Mouse (Mus musculus): ENCODE results near the gene Hcst.

Hcst gene

DNA sequence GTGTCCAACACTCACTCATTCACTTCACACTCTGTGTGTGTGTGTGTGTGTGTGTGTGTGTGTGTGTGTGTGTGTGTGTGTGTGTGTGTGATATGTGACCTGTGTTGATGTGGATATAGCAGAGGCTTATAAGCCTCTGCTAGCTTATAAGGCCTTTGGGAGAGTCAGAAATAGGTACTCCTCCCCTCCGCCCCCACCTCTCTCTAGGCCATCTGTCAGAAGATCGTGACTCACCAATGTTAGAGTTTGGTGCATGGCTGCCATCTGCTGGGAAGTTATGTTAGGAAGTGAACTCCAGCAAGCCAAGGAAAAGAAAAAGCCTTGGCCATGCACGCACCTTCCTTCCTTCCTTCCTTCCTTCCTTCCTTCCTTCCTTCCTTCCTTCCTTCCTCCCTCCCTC is 12.1 kb upstream of the Hcst start:
- DNase-seq = peak; percentile 33 to 69

DNA sequence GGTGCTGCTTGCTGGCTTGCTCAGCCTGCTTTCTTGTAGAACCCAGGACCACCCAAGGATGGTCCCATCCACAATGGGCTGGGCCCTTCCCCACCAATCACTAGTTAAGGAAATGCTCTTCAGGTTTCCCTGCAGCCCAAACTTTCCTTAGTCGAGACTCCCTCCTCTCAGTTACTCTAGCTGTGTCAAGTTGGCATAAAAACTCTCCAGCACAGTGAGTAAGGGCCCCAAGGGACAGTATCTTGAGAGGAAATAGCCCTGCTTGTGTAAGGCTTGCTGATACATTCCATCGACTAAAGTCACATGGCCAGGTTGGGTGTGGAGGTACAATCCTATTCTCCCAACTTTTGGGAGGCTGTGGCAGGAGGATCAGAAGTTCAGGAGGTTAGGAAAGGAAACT is 10.5 kb upstream of the Hcst start:
- no peak for DNase-seq

DNA sequence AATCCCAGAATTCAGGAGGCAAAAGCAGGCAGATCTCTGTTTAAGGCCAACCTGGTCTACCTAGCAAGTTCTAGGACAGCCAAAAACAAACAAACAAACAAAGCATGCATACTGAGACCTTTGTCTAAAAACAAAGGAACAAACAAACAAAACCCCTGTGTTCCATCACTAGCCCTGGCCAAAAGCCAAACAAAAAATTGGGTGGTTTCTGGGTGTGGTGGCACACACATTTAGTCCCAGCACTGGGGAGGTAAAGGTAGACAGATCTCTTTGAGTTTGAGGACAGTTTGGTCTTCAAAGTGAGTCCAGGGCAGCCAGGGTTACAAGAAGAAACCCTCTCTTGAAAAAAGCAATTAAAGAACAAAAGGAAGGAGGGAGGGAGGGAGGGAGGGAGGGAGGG is 9.7 kb upstream of the Hcst start:
- DNase-seq = no peak

DNA sequence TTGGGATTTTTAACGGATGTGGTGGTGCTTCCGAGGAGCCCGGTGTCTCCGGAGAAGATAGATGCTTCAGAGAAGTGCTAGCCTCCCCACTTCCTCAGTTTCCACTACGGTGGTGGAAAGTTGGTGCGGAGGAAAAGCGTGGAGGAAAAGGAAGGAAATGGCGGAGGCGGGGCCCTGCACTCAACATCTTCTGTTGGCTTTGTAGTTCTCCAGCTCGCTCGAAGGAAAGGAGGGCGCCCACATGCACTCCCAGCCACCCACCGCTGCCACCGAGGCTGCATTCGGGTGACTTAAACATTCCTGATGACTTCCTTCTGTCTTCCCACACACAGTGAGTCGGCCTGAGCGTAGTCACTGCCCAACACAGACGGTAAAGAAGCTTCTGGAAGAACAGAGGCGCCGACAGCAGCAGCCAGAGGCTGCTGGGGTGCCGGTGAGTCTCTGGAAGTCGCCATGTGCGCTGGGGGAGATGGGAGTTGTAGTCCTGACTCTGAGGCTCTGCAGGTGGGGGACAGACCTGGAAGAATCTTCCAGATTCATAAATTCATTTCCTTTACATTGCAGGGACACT is 3.5 kb upstream of the Hcst start:
- DNase-seq = peak in 1 of 2 experiments; percentile 24

DNA sequence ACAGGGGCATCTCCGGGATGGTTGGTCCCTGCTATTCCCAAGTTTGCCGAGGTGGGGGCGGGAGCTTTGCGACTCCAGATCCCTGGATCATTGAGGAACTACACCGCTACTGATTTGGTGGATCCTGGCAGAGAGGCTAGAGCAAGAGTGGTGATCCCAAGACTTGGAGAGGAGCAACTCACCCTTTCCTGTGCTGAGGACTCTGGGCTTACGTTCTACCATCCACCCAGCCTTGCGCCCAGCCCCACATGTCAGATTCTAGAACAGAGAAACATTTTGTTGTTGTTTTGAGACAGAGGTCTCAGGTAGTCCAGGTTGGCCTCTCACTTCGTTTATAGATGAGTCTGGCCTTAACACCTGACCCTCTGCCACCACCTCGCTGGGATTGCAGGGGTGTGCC is 2.9 kb upstream of the Hcst start:
- no peak for DNase-seq

DNA sequence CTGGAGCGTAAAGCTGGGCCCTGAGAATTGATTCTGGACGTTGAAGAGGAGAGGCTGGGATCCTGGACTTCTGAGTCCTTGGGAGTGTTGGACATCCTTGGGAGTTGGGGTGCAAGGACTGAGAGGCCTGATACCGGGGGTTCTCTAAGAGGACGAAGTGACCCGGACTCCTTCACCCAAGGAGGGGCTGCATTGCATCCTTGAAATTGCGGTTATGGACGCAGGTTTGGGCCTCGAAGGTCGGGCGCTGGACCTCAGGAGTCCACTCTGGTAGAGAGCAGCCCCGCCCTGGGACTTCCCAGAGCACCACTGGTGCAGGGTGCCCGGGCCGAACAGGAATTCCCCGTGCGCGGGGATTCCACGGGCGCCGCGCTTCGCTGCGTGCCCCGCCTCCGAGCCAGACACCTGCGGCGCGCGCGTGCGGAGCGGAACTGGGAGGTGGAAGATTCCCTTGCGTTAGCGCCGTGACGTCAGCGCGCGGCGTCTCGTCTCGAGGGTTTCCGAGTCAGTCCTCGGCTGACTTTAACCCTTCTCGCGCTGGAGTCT is 2.3 kb upstream of the Hcst start:
- DNase-seq = peak; percentile 73 to 79

DNA sequence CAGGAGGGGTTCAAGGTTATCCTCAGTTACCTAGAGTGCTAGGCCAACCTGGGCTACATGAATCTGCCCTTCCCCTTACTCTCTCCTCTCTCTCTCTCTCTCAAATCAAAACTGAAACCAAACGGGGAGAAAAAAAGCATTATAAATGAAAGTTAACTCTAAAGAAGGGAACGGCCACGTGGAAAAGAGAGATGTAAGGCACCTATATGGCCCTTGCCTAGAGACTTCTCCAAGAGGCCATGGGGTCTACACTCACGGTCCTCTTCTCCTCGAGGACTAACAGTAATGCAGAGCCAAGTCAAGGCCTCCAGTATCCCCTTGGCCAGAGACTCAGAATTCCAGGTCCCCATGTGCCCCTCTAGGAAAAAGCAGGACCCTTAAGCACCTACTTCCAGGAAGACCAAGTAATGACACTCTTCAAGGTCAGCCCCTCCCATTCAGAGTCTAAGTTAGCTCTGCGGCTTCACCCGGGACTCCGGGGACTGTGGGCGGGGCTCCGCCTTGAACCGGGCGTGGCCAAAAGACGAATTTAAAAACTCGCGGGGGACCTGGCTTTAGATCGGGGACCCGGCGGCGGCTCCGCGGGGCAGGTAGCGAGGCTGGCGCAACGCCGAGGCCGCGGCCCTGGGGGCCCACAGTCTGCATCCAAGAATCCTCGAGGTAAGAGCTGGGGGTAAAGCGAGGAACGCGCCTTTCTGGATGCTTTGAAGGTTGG is 1.7 kb upstream of the Hcst start, which contains the start of gene Nfkbid:
TSS of gene Nfkbid (plus strand) at position 558 of the 715 bp plus-strand sequence.
- DNase-seq = peak; percentile 64 to 68

DNA sequence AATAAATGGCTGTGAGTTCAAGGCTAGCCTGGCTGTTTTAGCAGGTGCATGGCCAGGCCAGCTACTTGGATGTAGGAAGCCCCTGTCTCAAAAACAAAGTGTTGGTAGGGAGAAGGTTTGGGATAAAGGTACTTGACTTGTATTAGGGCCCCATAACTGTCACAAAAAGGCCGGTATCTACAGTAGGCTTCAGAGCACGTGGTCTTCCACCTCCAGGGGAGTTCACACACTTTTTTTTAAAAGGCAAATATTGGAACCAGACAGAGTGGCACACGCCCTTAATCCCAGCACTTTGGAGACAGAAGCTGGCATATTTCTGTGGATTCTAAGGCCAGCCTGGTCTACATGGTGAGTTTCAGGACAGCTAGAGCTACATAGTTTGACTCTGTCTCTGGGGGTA is 1.0 kb upstream of the Hcst start:
- no peak for DNase-seq

DNA sequence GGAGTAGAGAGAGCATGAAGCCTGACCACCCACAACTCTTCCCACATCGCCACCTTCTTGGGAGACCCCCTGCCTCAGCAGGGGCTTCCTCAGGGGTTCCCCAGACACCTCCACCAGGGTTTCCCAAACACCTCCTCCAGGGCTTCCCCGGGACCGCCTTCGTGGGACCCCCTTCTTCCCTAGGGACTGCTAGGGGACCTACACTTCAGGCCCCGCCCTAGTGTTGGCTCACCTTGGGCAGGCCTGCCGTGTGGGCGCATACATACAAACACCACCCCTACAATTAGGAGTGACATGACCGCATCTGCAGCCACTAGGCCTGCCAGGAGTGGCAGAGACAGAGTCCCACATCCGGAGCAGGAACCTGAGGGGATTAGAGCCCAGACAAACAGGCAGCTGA is 1.8 kb downstream of the Hcst start:
- no peak for DNase-seq

DNA sequence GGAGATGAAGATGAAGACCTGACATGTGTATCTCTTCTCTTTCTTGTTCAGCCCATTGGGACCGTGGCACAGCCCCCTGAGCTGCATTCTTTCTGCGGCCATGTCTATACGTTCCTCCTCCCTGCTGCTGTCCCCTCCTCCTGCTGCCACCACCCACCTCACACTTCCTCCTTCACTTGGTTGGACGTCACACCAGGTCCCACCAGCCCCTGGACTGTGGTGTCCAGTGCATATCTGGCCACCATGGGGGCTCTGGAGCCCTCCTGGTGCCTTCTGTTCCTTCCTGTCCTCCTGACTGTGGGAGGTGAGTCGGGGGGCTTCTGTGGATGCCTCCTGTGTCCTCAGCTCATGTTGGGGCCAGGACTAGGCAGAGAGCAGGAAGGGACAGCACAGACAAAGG is 6.1 kb downstream of the Hcst start, which contains the start of gene Tyrobp:
TSS of gene Tyrobp (plus strand) at position 165 of the 400 bp plus-strand sequence.
- DNase-seq = no peak

DNA sequence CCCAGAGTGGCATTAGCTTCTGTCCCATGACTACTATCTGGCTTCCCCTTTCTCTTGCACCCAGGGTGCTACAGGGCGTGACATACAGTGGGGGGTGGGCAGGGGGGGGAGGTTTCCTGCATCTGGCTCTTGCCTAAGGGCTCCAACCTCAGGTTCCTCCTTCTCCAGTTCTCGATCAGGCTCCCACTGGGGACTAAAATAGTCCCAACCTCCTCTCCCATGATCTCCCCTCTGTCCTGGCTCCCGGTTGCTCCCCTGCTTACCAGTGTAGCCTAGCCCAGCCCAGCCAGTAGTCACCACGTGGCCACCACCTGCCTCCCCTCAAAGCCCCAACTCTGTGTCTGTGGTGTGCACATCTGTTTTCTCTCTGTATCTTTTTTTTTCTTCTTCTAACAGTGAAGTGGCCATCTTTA is 6.9 kb downstream of the Hcst start:
- DNase-seq = no peak

DNA sequence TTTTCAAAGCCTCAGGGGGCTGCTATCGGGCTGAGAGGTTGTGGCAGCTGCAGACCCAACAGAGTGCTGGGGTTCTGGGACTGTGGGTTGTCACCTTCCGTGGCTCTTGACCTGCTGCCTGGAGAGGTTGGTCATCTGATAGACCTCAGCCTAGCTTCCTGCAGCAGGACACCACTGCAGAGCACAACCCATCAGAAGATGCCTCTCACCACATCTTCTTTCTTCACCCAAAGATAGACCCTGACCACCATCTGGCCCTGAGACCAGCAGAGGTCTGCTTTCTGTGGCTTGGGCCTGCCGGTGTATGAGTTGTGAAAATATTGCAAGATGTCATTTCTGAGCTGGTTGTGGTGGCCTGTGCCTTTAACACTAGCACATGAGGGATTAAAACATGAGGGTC is 8.6 kb downstream of the Hcst start:
- no peak for DNase-seq

DNA sequence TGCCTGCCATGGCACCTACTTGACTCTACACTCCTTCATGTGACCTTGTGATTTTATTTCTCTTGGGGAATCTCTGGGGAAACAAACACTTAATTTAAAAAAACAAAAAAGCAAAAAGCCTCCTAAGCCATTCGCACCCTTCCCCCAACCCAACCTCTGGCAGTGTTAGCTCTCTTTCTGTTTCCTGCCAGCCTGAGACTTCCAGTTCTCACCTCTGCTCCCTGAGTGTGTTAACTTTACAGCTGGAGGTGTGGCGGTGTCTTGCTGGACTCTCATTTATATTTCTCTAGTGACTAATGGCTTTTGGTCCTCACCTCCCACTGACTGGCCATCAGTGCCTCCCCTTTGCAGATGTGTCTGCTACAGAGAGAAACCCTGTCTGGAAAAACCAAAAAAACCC is 9.9 kb downstream of the Hcst start:
- DNase-seq = no peak

DNA sequence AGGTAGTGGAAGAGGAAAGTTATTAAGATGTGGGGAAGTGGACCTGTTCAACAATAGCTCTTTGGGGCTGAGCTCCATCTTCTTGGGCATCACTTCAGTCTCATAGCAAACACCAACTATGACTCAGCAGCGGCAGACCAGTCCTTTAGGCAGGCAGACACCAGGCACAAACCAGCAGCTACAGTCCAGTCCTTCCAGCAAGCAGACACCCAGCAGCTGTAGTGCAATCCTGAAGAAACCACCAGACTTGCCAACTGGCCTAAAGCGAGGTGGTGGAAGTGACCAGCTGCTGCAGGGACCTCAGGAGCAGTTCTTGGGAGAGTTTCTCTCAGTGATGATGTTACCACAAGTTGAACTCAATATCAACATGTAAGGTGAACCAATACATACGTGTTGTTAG is 11.0 kb downstream of the Hcst start:
- DNase-seq = no peak

DNA sequence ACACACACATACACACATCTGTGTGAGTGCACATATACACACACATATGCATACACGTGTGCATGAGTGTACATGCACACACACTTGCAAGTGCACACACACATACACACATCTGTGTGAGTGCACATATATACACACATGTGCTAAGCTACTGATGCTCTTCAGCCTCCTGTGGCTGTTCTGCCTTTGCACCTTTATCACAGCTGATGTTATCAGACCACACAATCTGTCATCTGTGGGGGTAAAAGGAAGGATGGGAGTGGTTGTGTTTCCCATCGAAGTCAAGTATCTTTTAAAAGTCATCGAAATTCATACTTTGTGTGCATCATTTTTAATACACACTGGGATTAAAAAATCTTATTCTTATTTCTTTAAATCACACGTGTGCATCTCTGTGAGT is 17.3 kb downstream of the Hcst start:
- DNase-seq = no peak

DNA sequence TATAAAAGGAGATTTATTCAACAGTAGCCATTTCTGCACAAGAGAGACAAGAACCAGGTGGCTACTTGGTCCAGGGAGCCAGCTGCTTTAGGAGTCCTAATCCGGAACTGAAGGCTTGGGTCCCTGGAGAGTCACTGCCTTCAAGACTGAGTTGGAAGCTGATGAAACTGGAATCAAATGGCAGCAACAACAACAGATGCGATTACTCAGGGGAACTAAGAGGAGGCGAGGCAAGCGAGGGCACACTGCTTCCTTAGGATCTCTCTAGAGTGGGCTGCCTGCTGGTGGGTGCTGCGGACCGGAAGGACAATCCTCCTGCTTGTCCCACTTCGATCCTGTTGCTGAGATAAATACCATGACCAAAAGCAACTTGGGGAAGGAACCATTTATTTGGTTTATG is 20.0 kb downstream of the Hcst start:
- no peak for DNase-seq

DNA sequence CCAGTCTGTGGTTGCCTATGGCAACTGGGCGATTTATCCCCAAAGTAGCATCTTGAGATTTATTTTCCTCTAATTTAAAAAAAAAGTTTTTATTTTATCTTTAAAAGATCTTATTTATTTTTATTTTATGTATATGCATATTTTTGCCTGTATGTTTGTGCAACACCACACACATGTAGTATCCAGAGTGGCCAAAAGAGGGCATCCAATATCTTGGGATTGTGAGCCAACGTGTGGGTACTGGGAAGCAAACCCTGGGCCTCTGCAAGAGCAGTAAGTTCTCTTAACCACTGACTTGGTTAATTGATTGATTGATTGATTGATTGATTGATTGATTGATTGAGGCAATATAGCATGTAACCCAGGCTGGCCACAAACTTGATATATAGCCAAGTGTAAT is 24.8 kb downstream of the Hcst start:
- no peak for DNase-seq

DNA sequence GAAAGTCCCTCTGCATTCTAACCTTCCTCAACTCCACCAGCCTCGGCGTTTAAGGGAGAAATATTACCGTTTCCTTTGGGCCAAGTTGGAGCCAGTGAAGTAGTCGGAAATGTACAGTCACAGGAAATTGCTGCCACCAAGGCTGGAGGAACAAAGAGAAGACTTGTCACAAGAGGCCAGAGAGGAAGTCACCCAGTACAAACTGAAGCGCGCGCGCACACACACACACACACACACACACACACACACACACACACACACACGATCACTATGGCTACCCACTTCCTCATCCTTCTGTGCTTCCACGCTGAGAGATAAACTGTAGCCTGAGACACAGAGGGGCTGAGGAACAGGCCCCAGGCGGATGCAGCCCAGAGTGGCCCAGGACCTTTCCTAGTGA is 25.3 kb downstream of the Hcst start:
- DNase-seq = peak in 1 of 2 experiments; percentile 21

DNA sequence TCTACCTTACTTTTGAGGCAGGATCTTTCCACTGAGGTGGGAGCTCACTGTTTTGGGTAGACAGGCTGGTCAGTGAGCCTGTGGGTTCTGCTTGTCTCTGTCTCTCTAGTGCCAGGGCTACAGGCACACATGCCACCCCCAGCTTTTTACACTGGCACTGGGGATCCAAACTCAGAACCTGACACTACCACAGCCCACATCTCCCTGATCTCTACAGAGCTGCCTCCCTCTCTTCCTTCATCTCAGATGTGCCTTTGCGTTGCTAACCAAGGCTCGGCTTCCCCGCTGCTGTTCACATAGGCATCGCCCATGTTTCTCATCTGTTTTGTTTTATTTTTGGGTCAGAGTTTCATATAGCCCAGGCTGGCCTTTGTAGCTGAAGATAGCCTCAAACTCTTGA is 26.0 kb downstream of the Hcst start:
- no peak for DNase-seq

DNA sequence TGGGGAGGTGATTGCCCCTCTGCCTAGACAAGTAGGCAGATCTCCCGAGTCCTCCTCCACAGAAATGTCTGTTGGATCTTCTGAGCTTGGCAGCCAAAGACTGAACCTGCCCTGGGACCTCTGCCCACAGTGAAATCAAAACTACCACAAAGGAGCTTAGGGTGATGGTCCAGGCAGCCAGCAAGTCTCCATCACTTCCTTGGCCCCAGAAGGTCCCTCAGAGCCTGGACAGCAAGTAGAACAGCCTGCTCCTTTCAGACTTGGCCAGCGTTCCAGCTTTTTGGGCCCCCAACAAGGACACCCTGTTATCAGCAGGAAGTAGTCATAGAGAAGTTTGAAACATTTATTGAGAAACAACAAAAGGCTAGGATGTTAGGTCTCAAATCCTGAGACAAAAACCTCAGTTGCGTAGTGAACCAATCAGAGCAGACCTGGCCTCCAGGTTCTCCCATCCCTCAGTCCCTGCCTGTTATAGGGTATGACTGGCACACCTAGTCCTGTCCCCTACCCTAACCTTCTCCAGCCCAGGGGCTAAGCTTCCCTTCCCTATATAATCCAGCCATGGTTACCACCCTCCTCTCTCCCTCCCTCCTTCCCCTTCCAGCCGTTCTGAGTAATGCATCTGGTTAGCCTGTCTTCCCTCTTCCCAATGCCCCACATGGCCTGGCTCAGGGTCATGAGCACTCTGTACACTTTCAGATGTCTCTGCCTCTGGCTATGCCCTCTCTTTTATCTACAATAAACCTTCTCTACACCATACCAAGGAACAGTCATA is 26.7 kb downstream of the Hcst start:
- DNase-seq = no peak

DNA sequence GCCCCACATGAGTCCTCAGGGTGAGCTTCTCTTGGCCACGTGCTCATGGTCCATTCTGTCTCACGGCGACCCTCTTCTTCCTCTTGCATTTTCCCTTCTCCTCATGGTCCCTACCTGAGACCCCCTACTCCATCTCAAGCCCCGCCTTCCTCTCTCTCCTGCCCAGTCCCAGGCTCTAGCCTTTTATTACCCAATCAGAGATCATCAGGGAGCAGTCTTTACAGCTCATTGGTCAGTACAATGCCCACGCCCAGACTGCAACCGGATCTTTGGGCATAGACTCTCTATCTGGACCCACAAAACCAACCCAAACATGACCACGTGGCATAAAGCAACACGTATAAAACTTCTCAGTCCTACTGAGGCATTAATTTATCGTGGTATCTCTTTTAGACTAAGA is 35.5 kb downstream of the Hcst start:
- DNase-seq = no peak

DNA sequence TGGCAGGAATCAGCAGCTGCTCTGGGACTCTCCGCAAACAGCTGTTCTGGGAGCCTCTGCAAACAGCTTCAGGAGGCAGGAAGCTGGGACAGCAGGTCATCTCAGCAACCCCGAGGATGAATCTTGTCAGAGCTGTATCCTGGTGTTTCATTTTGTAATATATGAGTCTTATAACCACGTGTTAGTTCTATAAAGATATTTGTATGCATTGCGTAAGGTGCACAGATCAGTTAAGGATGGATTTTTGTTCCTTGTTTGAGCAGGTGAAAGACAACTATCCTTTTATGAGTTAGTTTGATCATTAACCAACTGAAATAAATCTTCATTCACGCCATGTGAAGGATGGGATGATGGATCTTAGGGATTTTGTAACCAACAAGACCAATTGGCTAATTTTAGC is 39.6 kb downstream of the Hcst start:
- DNase-seq = no peak

DNA sequence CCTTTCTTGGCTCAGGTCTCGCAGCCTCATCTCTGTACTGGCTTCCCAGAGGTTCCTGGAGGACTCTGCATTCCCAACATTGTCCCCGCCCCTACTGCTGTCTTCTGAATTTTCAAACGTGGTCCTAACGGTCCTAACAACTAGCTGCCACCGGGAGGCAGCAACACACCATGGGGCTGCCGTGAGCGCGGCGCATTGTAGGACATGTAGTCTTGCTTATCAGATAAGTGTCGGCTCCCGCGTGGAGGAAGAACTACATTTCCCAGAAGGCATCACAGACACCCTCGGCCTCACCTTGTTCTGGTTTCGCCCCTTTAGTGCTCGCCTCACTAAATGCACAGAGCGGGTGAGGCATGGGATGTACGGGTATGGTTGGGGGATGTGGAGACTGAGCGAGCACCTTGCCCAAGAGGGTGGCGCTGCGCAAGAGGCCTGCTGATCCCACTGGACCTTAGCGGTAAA is 46.1 kb downstream of the Hcst start:
- peak; percentile 95 for DNase-seq

Measured in kidney, adult 8-10 months (tissue).